Mouse (Mus musculus) CH12F3 (cell line): ENCODE measurements around the gene Gm43738.

Source experiments
- in situ Hi-C: fragments of 300-500 bp; cut with MboI; formaldehyde crosslinking; loops from 2 replicates; pipeline ENCODE4 v1.14.3; 2020; ENCODE audit warnings: low sequenced_read_pairs

Gene Gm43738

GRCm38 (mm10) chr3:89100811-89101210, at the start of gene Gm43738:
Gene Gm43738 (minus strand): TSS chr3:89101099.
- in situ Hi-C loops = no loop called here

GRCm38 (mm10) chr3:89148567-89148966, 47.7 kb upstream of the Gm43738 start:
- in situ Hi-C loops = no loop called here

GRCm38 (mm10) chr3:89147979-89148311, 47.0 kb upstream of the Gm43738 start:
- in situ Hi-C loops = no loop called here

GRCm38 (mm10) chr3:89147101-89147978, 46.4 kb upstream of the Gm43738 start:
- in situ Hi-C loops = no loop called here

- in situ Hi-C loops = no loop called here
These were observed 44.7 kb upstream of the Gm43738 start for GRCm38 (mm10) chr3:89145566-89145965.

- in situ Hi-C loops = no loop called here
These were observed 43.9 kb upstream of the Gm43738 start for GRCm38 (mm10) chr3:89144821-89145220.

GRCm38 (mm10) chr3:89136365-89136764, 35.5 kb upstream of the Gm43738 start:
- in situ Hi-C loops = no loop called here

- in situ Hi-C loops = no loop called here
These were observed 35.1 kb upstream of the Gm43738 start, which contains the start of gene Pklr for GRCm38 (mm10) chr3:89135958-89136357. Gene Pklr (plus strand): TSS chr3:89136142.

- in situ Hi-C loops = no loop called here
These were observed 32.9 kb upstream of the Gm43738 start for GRCm38 (mm10) chr3:89133752-89134151.

- in situ Hi-C loops = no loop called here
These were observed 32.2 kb upstream of the Gm43738 start for GRCm38 (mm10) chr3:89133063-89133450.

- in situ Hi-C loops = no loop called here
These were observed 31.6 kb upstream of the Gm43738 start for GRCm38 (mm10) chr3:89132285-89133062.

GRCm38 (mm10) chr3:89131816-89132215, 30.9 kb upstream of the Gm43738 start:
- in situ Hi-C loops = no loop called here

GRCm38 (mm10) chr3:89129908-89130307, 29.0 kb upstream of the Gm43738 start:
- in situ Hi-C loops = no loop called here

- in situ Hi-C loops = no loop called here
These were observed 25.1 kb upstream of the Gm43738 start for GRCm38 (mm10) chr3:89125981-89126380.

- in situ Hi-C loops = no loop called here
These were observed 23.3 kb upstream of the Gm43738 start for GRCm38 (mm10) chr3:89124241-89124640.

- in situ Hi-C loops = no loop called here
These were observed 22.4 kb upstream of the Gm43738 start for GRCm38 (mm10) chr3:89123313-89123712.

- in situ Hi-C loops = no loop called here
These were observed 14.6 kb upstream of the Gm43738 start for GRCm38 (mm10) chr3:89115522-89115921.

GRCm38 (mm10) chr3:89113058-89113457, 12.2 kb upstream of the Gm43738 start:
- in situ Hi-C loops = no loop called here

GRCm38 (mm10) chr3:89108146-89108545, 7.2 kb upstream of the Gm43738 start:
- in situ Hi-C loops = no loop called here

- in situ Hi-C loops = no loop called here
These were observed 6.6 kb upstream of the Gm43738 start for GRCm38 (mm10) chr3:89107545-89107944.

GRCm38 (mm10) chr3:89106881-89107280, 6.0 kb upstream of the Gm43738 start:
- in situ Hi-C loops = no loop called here

GRCm38 (mm10) chr3:89103291-89103595, 2.3 kb upstream of the Gm43738 start:
- in situ Hi-C loops = no loop called here
